Mouse (Mus musculus): ENCODE results near the gene Ankrd27.

GRCm38 (mm10) chr7:35657829-35658228 is 71.8 kb downstream of the Ankrd27 start:
- TF ChIP-seq CTCF (IDR thresholded peaks at IDR 0.05; ENCODE audit: low read depth, low read length) = no peak
- no peak for TF ChIP-seq POLR2A (IDR thresholded peaks at IDR 0.05; ENCODE audit: extremely low read depth, insufficient read depth, low read length)

Measured in liver, adult 2 months (tissue).